Mouse (Mus musculus): ENCODE data around the gene Pick1.

DNA sequence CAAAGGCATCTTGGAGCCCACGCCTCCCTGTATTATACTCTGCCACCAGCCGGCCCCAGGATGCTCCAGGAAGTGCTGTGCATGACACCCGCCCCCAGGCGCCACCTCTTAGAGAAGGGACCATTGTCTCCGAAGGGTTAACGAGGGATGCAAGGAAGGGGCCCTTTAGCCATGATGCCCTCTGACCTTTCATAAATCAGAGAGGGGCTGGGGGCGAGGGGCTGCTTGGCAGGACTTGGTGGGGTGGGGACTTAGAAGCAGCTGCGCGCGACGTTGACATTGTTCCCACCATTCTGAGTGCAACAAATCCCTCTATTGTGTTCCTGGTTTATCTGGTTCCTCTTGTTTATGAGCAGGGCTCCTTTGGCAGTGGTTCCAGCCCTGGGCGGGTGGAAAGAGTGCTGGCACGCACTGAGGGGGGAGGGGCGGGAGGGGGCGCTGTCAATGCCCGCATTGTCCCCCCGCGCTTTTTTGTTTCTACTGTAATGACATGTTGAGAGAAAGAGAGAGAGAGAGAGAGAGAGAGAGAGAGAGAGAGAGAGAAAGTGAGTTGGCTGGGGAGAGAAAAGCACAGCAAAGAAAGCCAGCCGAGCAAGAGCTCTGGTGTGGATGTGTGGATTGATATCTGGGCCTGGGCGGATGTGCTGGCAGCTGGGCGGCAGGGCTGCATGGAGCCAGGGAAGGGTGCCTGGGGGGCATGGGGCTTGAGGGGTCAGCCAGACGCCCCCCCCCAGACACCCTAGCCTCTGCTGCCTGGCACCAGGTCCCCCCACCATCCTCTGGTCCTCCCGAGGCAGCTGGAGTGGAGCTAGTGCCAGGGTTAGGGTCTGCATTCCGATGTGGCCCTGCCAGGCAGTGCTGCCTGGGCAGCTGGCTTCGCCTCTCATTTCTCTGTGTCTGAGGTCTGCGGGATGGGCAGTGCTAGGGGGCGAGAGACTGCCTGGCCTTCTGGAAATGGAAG, 35.8 kb upstream of the Pick1 start:
- TF ChIP-seq CTCF (IDR thresholded peaks at IDR 0.05; ENCODE audit: extremely low read depth, insufficient read depth, low read length) (no peak), POLR2A (IDR thresholded peaks at IDR 0.05; ENCODE audit: extremely low read depth, insufficient read depth, low read length) (no peak)
